9 mouse cellular contexts compared by ENCODE assay signal in genomic region chr4:46101211-46101711, GRCm38 (mm10). TPM values are rescaled to one million over a fixed set of nuclear protein-coding genes. Genes with fewer than 3 reads are reported as not detected.
DNase-seq lines count a peak whose midpoint lies in the region; ATAC-seq and TF ChIP-seq lines count a peak whose summit lies in the region.
"Had no signal": no experiment of that assay in that cellular context is flagged by ENCODE, and none has a peak within 500 bp of the region (broad histone marks: within the 10 kb centered on the region; RNA-seq: fewer than 3 reads in every experiment).

No protein-coding gene starts in this region.

- intact Hi-C loops in left cerebral cortex, postnatal 25 days (cut with DNase I), result no loop called here

- no peak for TF ChIP-seq EP300 in liver, postnatal 0 days (IDR thresholded peaks at IDR 0.05; ENCODE audit: low read depth)

- H3K27ac ChIP-seq in heart, embryonic 10.5 days, result peak overlapping the region; percentile 82
- H3K27ac ChIP-seq in liver, embryonic 12.5 days, result no peak overlapping the region
- no peak overlapping the region for H3K27ac ChIP-seq in liver, postnatal 0 days (ENCODE audit: low read depth)
- 0 out of 2 replicates have a peak overlapping the region, but pooled peaks have one; percentile 7 for H3K27ac ChIP-seq in hindbrain, embryonic 12.5 days
- H3K27ac ChIP-seq: hindbrain, embryonic 15.5 days had no signal

- 0 out of 2 replicates have a peak overlapping the region, but pooled peaks have one; percentile 31 for H3K4me2 ChIP-seq in liver, embryonic 12.5 days
- H3K4me2 ChIP-seq in liver, postnatal 0 days (ENCODE audit: low read depth, low read length), result no peak overlapping the region
- H3K4me2 ChIP-seq in hindbrain, embryonic 12.5 days (replicated peaks), result peak overlapping the region; percentile 6; the same call in 1 of the 2 replicates
- H3K4me2 ChIP-seq: hindbrain, embryonic 15.5 days had no signal

- H3K36me3 ChIP-seq in heart, embryonic 10.5 days, result peaks cover 91% of the 10 kb centered on the region
- peaks cover 99% of the 10 kb centered on the region for H3K36me3 ChIP-seq in liver, embryonic 12.5 days
- peaks cover 19% of the 10 kb centered on the region; the same call in 1 of the 2 replicates for H3K36me3 ChIP-seq in liver, postnatal 0 days (replicated peaks; ENCODE audit: insufficient read depth, low read length)
- no peaks in the 10 kb centered on the region for H3K36me3 ChIP-seq in hindbrain, embryonic 12.5 days
- H3K36me3 ChIP-seq: hindbrain, embryonic 15.5 days had no signal

- no peak for DNase-seq in heart, embryonic 10.5 days (ENCODE audit: low spot score)
- no peak for DNase-seq in heart, postnatal 4 days
- no peak for DNase-seq in liver, postnatal 0 days
- DNase-seq in skeletal muscle tissue, adult 2 months (ENCODE audit: low read depth, low spot score), result peak; percentile 48
- DNase-seq in thymus, postnatal 14 days, result no peak
- no peak for DNase-seq in left cerebral cortex, postnatal 25 days (ENCODE audit: low spot score in 2 of 2)

- ATAC-seq in liver, embryonic 12.5 days, result no peak
- ATAC-seq in liver, postnatal 0 days, result no peak
- 0 out of 2 replicates have a peak, but pooled peaks have one; percentile 46 for ATAC-seq in hindbrain, embryonic 12.5 days (ENCODE audit: low FRiP score)

- no peaks in the 10 kb centered on the region for H3K27me3 ChIP-seq in heart, embryonic 10.5 days (ENCODE audit: insufficient read depth, poor library complexity, severe bottlenecking)
- H3K27me3 ChIP-seq in liver, embryonic 12.5 days (replicated peaks), result no peaks in the 10 kb centered on the region
- no peaks in the 10 kb centered on the region for H3K27me3 ChIP-seq in liver, postnatal 0 days (ENCODE audit: insufficient read depth, low read length)
- no peaks in the 10 kb centered on the region for H3K27me3 ChIP-seq in hindbrain, embryonic 12.5 days
- H3K27me3 ChIP-seq: hindbrain, embryonic 15.5 days had no signal

- no peak overlapping the region; the same call in 1 of the 2 replicates for H3K4me3 ChIP-seq in heart, embryonic 10.5 days
- no peak overlapping the region for H3K4me3 ChIP-seq in liver, embryonic 12.5 days
- no peak overlapping the region for H3K4me3 ChIP-seq in liver, postnatal 0 days (ENCODE audit: low read depth, low read length)
- H3K4me3 ChIP-seq in hindbrain, embryonic 12.5 days, result no peak overlapping the region
- H3K4me3 ChIP-seq: hindbrain, embryonic 15.5 days had no signal

- no peak for TF ChIP-seq CTCF in liver, postnatal 0 days (IDR thresholded peaks at IDR 0.05; ENCODE audit: low read depth)

- H3K9me3 ChIP-seq in heart, embryonic 10.5 days, result no peaks in the 10 kb centered on the region
- no peaks in the 10 kb centered on the region for H3K9me3 ChIP-seq in liver, embryonic 12.5 days (replicated peaks)
- H3K9me3 ChIP-seq in liver, postnatal 0 days (ENCODE audit: low read length), result no peaks in the 10 kb centered on the region
- no peaks in the 10 kb centered on the region for H3K9me3 ChIP-seq in hindbrain, embryonic 12.5 days (replicated peaks)
- H3K9me3 ChIP-seq: hindbrain, embryonic 15.5 days had no signal

- WGBS in heart, embryonic 10.5 days, result 13% methylated on average over 14 of the region's 14 CpGs
- WGBS in liver, embryonic 12.5 days (ENCODE audit: insufficient replicate concordance), result 31% methylated on average over 14 of the region's 14 CpGs
- WGBS in liver, postnatal 0 days (ENCODE audit: insufficient replicate concordance), result 41% methylated on average over 14 of the region's 14 CpGs
- WGBS in hindbrain, embryonic 12.5 days, result 20% methylated on average over 14 of the region's 14 CpGs

- no peak overlapping the region for H3K9ac ChIP-seq in liver, embryonic 12.5 days
- H3K9ac ChIP-seq in liver, postnatal 0 days (replicated peaks), result no peak overlapping the region
- H3K9ac ChIP-seq in hindbrain, embryonic 12.5 days, result no peak overlapping the region
- H3K9ac ChIP-seq: hindbrain, embryonic 15.5 days had no signal

- H3K4me1 ChIP-seq in heart, embryonic 10.5 days, result peaks cover 43% of the 10 kb centered on the region
- H3K4me1 ChIP-seq in liver, embryonic 12.5 days, result peaks cover 34% of the 10 kb centered on the region
- H3K4me1 ChIP-seq in liver, postnatal 0 days (ENCODE audit: insufficient read depth), result 0 out of 2 replicates have a peak, but pooled peaks cover 4% of the 10 kb centered on the region
- peaks cover 8% of the 10 kb centered on the region for H3K4me1 ChIP-seq in hindbrain, embryonic 12.5 days
- H3K4me1 ChIP-seq: hindbrain, embryonic 15.5 days had no signal

RNA-seq across cellular contexts. Expression of gene Ncbp1, which starts 37.2 kb away (rescaled TPM):
- polyA plus RNA-seq in heart, embryonic 10.5 days (2016; fragmentation: Nextera tagmentation; extraction: Ambion mirVana), result 67.1 and 83.5 TPM in 2 replicates
- total RNA-seq in heart, postnatal 4 days (2021), result 10 to 100 TPM; 35.5 to 36.9 TPM
- 66.9 and 68.0 TPM in 2 replicates for polyA plus RNA-seq in liver, embryonic 12.5 days (2016; fragmentation: Nextera tagmentation; extraction: Ambion mirVana)
- 18.2 and 19.6 TPM in 2 replicates for polyA plus RNA-seq in liver, postnatal 0 days (2015; fragmentation: Nextera tagmentation; extraction: Ambion mirVana)
- 102 and 105 TPM in 2 replicates for polyA plus RNA-seq in hindbrain, embryonic 12.5 days (2016; fragmentation: Nextera tagmentation; extraction: Ambion mirVana)
- 10 to 100 TPM; 51.3 to 54.9 TPM for total RNA-seq in left cerebral cortex, postnatal 25 days (2021)

RNA-seq across cellular contexts. Expression of gene Tstd2, which starts 37.2 kb away (rescaled TPM):
- 40.5 and 40.7 TPM in 2 replicates for polyA plus RNA-seq in heart, embryonic 10.5 days (2016; fragmentation: Nextera tagmentation; extraction: Ambion mirVana)
- total RNA-seq in heart, postnatal 4 days (2021), result 10 to 100 TPM; 19.3 to 20.3 TPM
- polyA plus RNA-seq in liver, embryonic 12.5 days (2016; fragmentation: Nextera tagmentation; extraction: Ambion mirVana), result 23.3 and 23.9 TPM in 2 replicates
- polyA plus RNA-seq in liver, postnatal 0 days (2015; fragmentation: Nextera tagmentation; extraction: Ambion mirVana), result 6.6 and 8.3 TPM in 2 replicates
- polyA plus RNA-seq in hindbrain, embryonic 12.5 days (2016; fragmentation: Nextera tagmentation; extraction: Ambion mirVana), result 55.6 and 56.1 TPM in 2 replicates
- 10 to 100 TPM; 14.2 to 17.7 TPM for total RNA-seq in left cerebral cortex, postnatal 25 days (2021)

Comparison
In these comparisons a context has a peak if more than half of its experiments do, and no peak if none do; other contexts are left out.
1. H3K27ac ChIP-seq: peak in heart, embryonic 10.5 days (single experiment) and hindbrain, embryonic 12.5 days (single experiment); none in liver, embryonic 12.5 days (single experiment) and liver, postnatal 0 days (single experiment).